In the genomic region with DNA sequence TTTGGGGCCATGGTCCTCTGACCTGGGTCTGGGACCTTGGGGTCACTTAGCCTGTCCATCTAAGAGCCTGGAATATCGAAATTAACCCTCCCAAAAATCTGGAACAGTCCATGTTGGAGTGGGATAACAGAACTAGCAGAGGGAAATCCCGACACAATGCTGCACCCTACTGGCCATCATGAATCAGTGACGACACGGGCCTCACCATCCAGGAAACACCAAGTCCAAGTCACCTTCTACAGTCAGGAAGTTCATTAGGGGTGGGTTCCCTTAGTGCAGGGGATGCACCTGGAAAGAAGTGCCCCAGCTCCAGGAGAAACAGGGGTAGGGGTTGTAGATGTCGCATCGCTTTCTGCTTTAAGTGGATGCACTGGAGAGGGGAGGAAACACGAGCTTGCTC, we compare ENCODE assay signal across 8 mouse cellular contexts. TPM values are rescaled to one million over a fixed set of nuclear protein-coding genes. Genes with fewer than 3 reads are reported as not detected.
DNase-seq lines count a peak whose midpoint lies in the region; ATAC-seq and TF ChIP-seq lines count a peak whose summit lies in the region.

No protein-coding gene starts in this region.

- 23% methylated on average over 7 of the region's 7 CpGs for WGBS in intestine, embryonic 15.5 days

- no peaks in the 10 kb centered on the region for H3K4me1 ChIP-seq in intestine, embryonic 15.5 days (replicated peaks)

- no peaks in the 10 kb centered on the region for H3K9me3 ChIP-seq in intestine, embryonic 15.5 days

- peak; percentile 49 to 55 for DNase-seq in left cerebral cortex, adult 2 months (ENCODE audit: extremely low spot score in 1 of 2, low spot score in 2 of 2)
- DNase-seq in left cerebral cortex, adult 8-10 months (ENCODE audit: low spot score in 2 of 2), result no peak
- DNase-seq in cerebellum, adult 11-12 months, result peak; percentile 51
- peak; percentile 74 for DNase-seq in left cerebral cortex, postnatal 4 days
- peak; percentile 61 for DNase-seq in neural tube, embryonic 10.5 days (ENCODE audit: extremely low spot score, low spot score)
- DNase-seq in thymus, postnatal 0 days (ENCODE audit: low spot score), result peak; percentile 44

- ATAC-seq in frontal cortex, adult (ENCODE audit: low TSS enrichment), result peak; percentile 72; the same call in 1 of the 2 replicates
- ATAC-seq in intestine, embryonic 15.5 days, result peak; percentile 60; the same call in 1 of the 2 replicates

- no peak overlapping the region for H3K4me2 ChIP-seq in intestine, embryonic 15.5 days (replicated peaks)

- H3K27ac ChIP-seq in left cerebral cortex, adult 2 months, result no peak overlapping the region
- H3K27ac ChIP-seq in intestine, embryonic 15.5 days, result no peak overlapping the region

- H3K4me3 ChIP-seq in left cerebral cortex, adult 2 months, result no peak overlapping the region
- no peak overlapping the region for H3K4me3 ChIP-seq in intestine, embryonic 15.5 days (replicated peaks)

- H3K36me3 ChIP-seq in intestine, embryonic 15.5 days, result no peaks in the 10 kb centered on the region

- no peak overlapping the region for H3K9ac ChIP-seq in intestine, embryonic 15.5 days

- H3K27me3 ChIP-seq in intestine, embryonic 15.5 days (replicated peaks), result no peaks in the 10 kb centered on the region

- peak; percentile 83 for TF ChIP-seq CTCF in left cerebral cortex, adult 2 months (IDR thresholded peaks at IDR 0.05)

- intact Hi-C loops in left cerebral cortex, adult 2 months (cut with DNase I), result loop anchor here (1.0 to 10.0 kb wide), 4 partner anchors 45 to 249 kb away; partner anchors contain the start of gene Ubac1
- intact Hi-C loops in left cerebral cortex, postnatal 4 days (cut with DNase I), result loop anchor here (5.0 to 10.0 kb wide), 2 partner anchors 116 to 249 kb away; partner anchors contain the start of gene Ubac1

RNA-seq across cellular contexts. Expression of gene Ccdc187, which starts 20.7 kb away (rescaled TPM):
- total RNA-seq in left cerebral cortex, adult 2 months (2021), result 1 to 10 TPM in 1 of 2 experiments, under 1 TPM in 1; 0.79 to 2.4 TPM
- 1 to 10 TPM; 6.0 to 6.7 (median 6.4) TPM for total RNA-seq in left cerebral cortex, adult 8-10 months (2022)
- 0.36 and 0.37 TPM in 2 replicates for polyA plus RNA-seq in intestine, embryonic 15.5 days (2015; fragmentation: Nextera tagmentation; extraction: Ambion mirVana)
- 1 to 10 TPM; 1.9 TPM for total RNA-seq in left cerebral cortex, postnatal 4 days (2021)
- 0.04 TPM in 2 replicates for polyA plus RNA-seq in thymus, postnatal 0 days (2015; fragmentation: Nextera tagmentation; extraction: Ambion mirVana)

RNA-seq across cellular contexts. Expression of gene Qsox2, which starts 36.3 kb away (rescaled TPM):
- 10 to 100 TPM; 20.4 to 23.5 TPM for total RNA-seq in left cerebral cortex, adult 2 months (2021)
- 10 to 100 TPM; 23.1 to 26.6 (median 25.7) TPM for total RNA-seq in left cerebral cortex, adult 8-10 months (2022)
- 23.2 and 26.9 TPM in 2 replicates for polyA plus RNA-seq in intestine, embryonic 15.5 days (2015; fragmentation: Nextera tagmentation; extraction: Ambion mirVana)
- 10 to 100 TPM; 15.8 to 17.2 TPM for total RNA-seq in left cerebral cortex, postnatal 4 days (2021)
- polyA plus RNA-seq in thymus, postnatal 0 days (2015; fragmentation: Nextera tagmentation; extraction: Ambion mirVana), result 15.2 and 15.3 TPM in 2 replicates

RNA-seq across cellular contexts. Expression of gene Gpsm1, which starts 41.7 kb away (rescaled TPM):
- total RNA-seq in left cerebral cortex, adult 2 months (2021), result 10 to 100 TPM; 51.5 to 55.9 TPM
- total RNA-seq in left cerebral cortex, adult 8-10 months (2022), result 10 to 100 TPM; 58.9 to 66.8 (median 60.5) TPM
- polyA plus RNA-seq in intestine, embryonic 15.5 days (2015; fragmentation: Nextera tagmentation; extraction: Ambion mirVana), result 26.7 and 26.8 TPM in 2 replicates
- total RNA-seq in left cerebral cortex, postnatal 4 days (2021), result 100 to 1,000 TPM; 179 to 190 TPM
- polyA plus RNA-seq in thymus, postnatal 0 days (2015; fragmentation: Nextera tagmentation; extraction: Ambion mirVana), result 12.5 and 13.7 TPM in 2 replicates

Comparison
In these comparisons a context has a peak if more than half of its experiments do, and no peak if none do; other contexts are left out.
1. DNase-seq: peak in left cerebral cortex, adult 2 months (2 of 2), cerebellum, adult 11-12 months (single experiment), left cerebral cortex, postnatal 4 days (single experiment), neural tube, embryonic 10.5 days (single experiment) and thymus, postnatal 0 days (single experiment); none in left cerebral cortex, adult 8-10 months (0 of 2).